Mouse (Mus musculus) brain, adult 2 months (tissue): ENCODE results near the gene Col11a2.

Experiments
- DNase-seq: peaks from one replicate; pipeline ENCODE4 v3.0.0; 2011; ENCODE audit warnings: low read depth, low spot score

The Col11a2 gene

GRCm38 (mm10) chr17:34104804-34105203, 65.6 kb downstream of the Col11a2 start:
- no peak for DNase-seq

- no peak for DNase-seq
Observed at GRCm38 (mm10) chr17:34106555-34106954, 67.3 kb downstream of the Col11a2 start.

- no peak for DNase-seq
Observed at GRCm38 (mm10) chr17:34107109-34107867, 68.1 kb downstream of the Col11a2 start.

- DNase-seq: no peak
Observed at GRCm38 (mm10) chr17:34108460-34108859, 69.2 kb downstream of the Col11a2 start.

GRCm38 (mm10) chr17:34109038-34109805, 70.0 kb downstream of the Col11a2 start:
- DNase-seq: peak; percentile 69

- peak; percentile 49 for DNase-seq
Observed at GRCm38 (mm10) chr17:34109806-34110195, 70.6 kb downstream of the Col11a2 start.

GRCm38 (mm10) chr17:34110309-34110708, 71.1 kb downstream of the Col11a2 start:
- DNase-seq: no peak

- DNase-seq: no peak
Observed at GRCm38 (mm10) chr17:34114114-34114513, 74.9 kb downstream of the Col11a2 start.
